Mouse (Mus musculus) liver, embryonic 15.5 days (tissue): Measurements from ENCODE around the gene Cope. TPM values are rescaled to one million over a fixed set of nuclear protein-coding genes. Genes with fewer than 3 reads are reported as not detected.

Experiments used
- ATAC-seq: fragments of 200-750 bp; cut with Nextera tagmentation; 2 replicates; pipeline ENCODE4 v1.8.0; 2017; ENCODE audit warnings: moderate number of reproducible peaks, mild to moderate bottlenecking, moderate library complexity; ENCODE audit not compliant: insufficient read depth
- H3K27ac ChIP-seq: fragments of 300-500 bp; sonication (generic); replicated peaks from 2 replicates; pipeline ENCODE4 v1.5.1; 2015; ENCODE audit warnings: mild to moderate bottlenecking, inconsistent platforms
- H3K27me3 ChIP-seq: fragments of 300-500 bp; sonication (generic); 2 replicates; pipeline ENCODE4 v1.6.1; 2015; ENCODE audit warnings: mild to moderate bottlenecking, inconsistent platforms
- H3K36me3 ChIP-seq: fragments of 300-500 bp; sonication (generic); replicated peaks from 2 replicates; pipeline ENCODE4 v1.6.1; 2015; ENCODE audit warnings: moderate library complexity, mild to moderate bottlenecking, inconsistent platforms
- H3K4me1 ChIP-seq: fragments of 300-500 bp; sonication (generic); replicated peaks from 2 replicates; pipeline ENCODE4 v1.6.1; 2015; ENCODE audit warnings: inconsistent platforms
- H3K4me2 ChIP-seq: fragments of 300-500 bp; sonication (generic); 2 replicates; pipeline ENCODE4 v1.6.1; 2015; ENCODE audit warnings: moderate library complexity, mild to moderate bottlenecking, inconsistent platforms
- H3K4me3 ChIP-seq: fragments of 300-500 bp; sonication (generic); replicated peaks from 2 replicates; pipeline ENCODE4 v1.5.1; 2015; ENCODE audit warnings: mild to moderate bottlenecking, inconsistent platforms
- H3K9ac ChIP-seq: fragments of 300-500 bp; sonication (generic); 2 replicates; pipeline ENCODE4 v1.6.1; 2015; ENCODE audit warnings: moderate library complexity, mild to moderate bottlenecking, inconsistent platforms
- H3K9me3 ChIP-seq: fragments of 300-500 bp; sonication (generic); replicated peaks from 2 replicates; pipeline ENCODE4 v1.6.1; 2016; ENCODE audit warnings: inconsistent platforms
- WGBS: fragments of 180-500 bp; shearing (Covaris S2); methylation state at CpG from one replicate; pipeline ENCODE4 v1.1.7; 2015; ENCODE audit warnings: mixed read lengths; ENCODE audit not compliant: insufficient replicate concordance; 5-methylcytosine and 5-hydroxymethylcytosine counted together
- polyA plus RNA-seq: library from polyadenylated mRNA; unstranded; fragments of >200 nt; fragmentation: Nextera tagmentation; extraction: Ambion mirVana; gene quantifications from 2 replicates; pipeline ENCODE4 v1.2.1, GENCODE M21; 2015

Gene Cope
- polyA plus RNA-seq, 1 experiment from 2014 or later: 190 TPM

DNA sequence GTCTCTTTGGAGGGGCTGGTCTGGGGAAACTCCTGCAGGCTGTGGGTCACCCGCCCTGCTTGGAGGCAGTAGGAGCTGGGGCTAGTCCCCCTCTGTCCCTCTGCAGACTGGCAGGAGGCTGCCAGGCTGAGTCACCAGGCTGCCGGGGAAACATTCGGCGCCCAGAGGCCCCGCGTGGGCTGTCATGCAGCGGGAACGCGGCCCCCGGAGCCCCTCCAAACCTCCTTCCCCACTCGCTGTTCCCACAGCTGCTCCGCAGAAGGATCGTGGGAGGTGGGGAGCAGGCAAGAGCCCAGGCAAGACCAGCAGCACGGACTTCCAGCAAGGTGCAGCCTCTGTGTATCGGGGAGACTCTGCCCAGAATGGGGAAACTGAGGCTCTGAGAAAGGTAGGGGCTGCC, 24.1 kb upstream of the Cope start:
- ATAC-seq: no peak
- Histone ChIP-seq H3K9ac (no peak overlapping the region), H3K9me3 (no peaks in the 10 kb centered on the region), H3K4me1 (peaks cover 60% of the 10 kb centered on the region), H3K4me2 (peak overlapping the region; percentile 36), H3K36me3 (no peaks in the 10 kb centered on the region), H3K27ac (no peak overlapping the region), H3K4me3 (no peak overlapping the region), H3K27me3 (peaks cover 14% of the 10 kb centered on the region)
- 39% methylated on average over 15 of the region's 15 CpGs for WGBS

GRCm38 (mm10) chr8:70279266-70279665, 23.1 kb upstream of the Cope start:
- peak overlapping the region; percentile 3; the same call in 1 of the 2 replicates for H3K4me2 ChIP-seq
- H3K27ac ChIP-seq: no peak overlapping the region
- no peak for ATAC-seq
- H3K9me3 ChIP-seq: no peaks in the 10 kb centered on the region
- H3K27me3 ChIP-seq: peaks cover 21% of the 10 kb centered on the region
- no peak overlapping the region for H3K9ac ChIP-seq
- peaks cover 64% of the 10 kb centered on the region for H3K4me1 ChIP-seq
- no peak overlapping the region for H3K4me3 ChIP-seq
- 34% methylated on average over 8 of the region's 8 CpGs for WGBS
- H3K36me3 ChIP-seq: no peaks in the 10 kb centered on the region

- peaks cover 63% of the 10 kb centered on the region for H3K4me1 ChIP-seq
These were observed 21.3 kb upstream of the Cope start for GRCm38 (mm10) chr8:70281001-70281400.

GRCm38 (mm10) chr8:70282603-70283135, 19.6 kb upstream of the Cope start, which contains the start of gene Homer3:
Gene Homer3 (plus strand): TSS chr8:70282827.
- H3K27me3 ChIP-seq: peaks cover 21% of the 10 kb centered on the region
- WGBS: under 1% methylated on average over 36 of the region's 36 CpGs
- peak within 1 kb of the TSS; percentile 96 for H3K4me2 ChIP-seq
- peaks cover 50% of the 10 kb centered on the region for H3K4me1 ChIP-seq
- peak within 1 kb of the TSS; percentile 65 for H3K9ac ChIP-seq
- no peak within 1 kb of the TSS; the same call in 1 of the 2 replicates for H3K27ac ChIP-seq
- H3K4me3 ChIP-seq: peak within 1 kb of the TSS; percentile 66
- H3K36me3 ChIP-seq: peaks cover 18% of the 10 kb centered on the region
- ATAC-seq: peak; percentile 81
- no peaks in the 10 kb centered on the region for H3K9me3 ChIP-seq

More at GRCm38 (mm10) chr8:70281001-70281400, 21.3 kb upstream of the Cope start:
- WGBS: 53% methylated on average over 3 of the region's 3 CpGs
- H3K4me3 ChIP-seq: no peak overlapping the region
- no peak overlapping the region for H3K27ac ChIP-seq
- peaks cover 3% of the 10 kb centered on the region; the same call in 1 of the 2 replicates for H3K36me3 ChIP-seq
- H3K27me3 ChIP-seq: peaks cover 21% of the 10 kb centered on the region
- no peak for ATAC-seq
- no peaks in the 10 kb centered on the region for H3K9me3 ChIP-seq
- no peak overlapping the region for H3K4me2 ChIP-seq
- no peak overlapping the region for H3K9ac ChIP-seq

DNA sequence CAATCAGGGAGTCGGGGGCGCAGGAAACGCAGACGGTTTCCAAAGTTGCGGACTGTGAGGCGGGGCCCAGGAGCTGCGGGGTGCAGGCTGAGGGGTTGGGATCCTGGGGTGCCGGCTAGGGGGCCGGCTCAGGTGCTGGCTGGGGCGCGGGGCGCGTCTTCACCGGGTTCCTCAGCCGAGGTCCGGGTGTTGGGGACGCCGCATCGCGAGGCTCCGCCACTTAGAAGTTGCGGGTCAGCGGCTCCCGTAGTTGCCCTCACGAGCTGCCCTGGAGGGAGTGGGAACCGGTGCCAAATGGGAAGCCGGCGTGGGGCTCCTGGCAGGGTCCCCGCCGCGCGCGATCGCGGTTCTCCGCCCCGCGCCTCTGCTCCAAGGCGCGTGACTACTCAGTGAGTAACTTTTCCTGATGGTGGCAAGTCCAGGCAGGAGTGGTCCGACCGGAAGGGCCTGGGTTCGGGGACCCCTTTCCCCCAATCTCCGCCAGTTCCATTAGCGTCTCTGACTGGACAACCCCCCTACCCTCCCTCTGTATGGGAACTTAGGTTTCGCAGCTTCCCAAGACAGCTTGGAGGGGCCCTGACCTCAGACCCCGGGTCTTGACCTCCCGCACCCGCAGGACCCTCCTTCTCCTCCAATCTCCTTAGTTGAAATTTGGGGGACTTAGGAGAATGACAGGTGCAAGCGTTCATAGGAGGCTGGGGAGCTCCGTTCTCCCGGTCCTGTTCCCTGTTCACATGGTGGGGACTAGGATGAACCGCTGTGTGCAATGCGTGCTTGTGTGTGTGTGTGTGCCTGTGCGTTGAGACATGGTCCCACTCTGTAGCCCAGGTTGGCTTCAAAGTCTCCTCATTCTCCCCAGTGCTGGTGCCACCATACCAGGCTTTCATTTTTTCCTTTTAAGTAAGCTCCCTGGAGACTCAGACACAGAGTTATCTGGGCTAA, 18.9 kb upstream of the Cope start:
- H3K9me3 ChIP-seq: no peaks in the 10 kb centered on the region
- H3K4me1 ChIP-seq: peaks cover 43% of the 10 kb centered on the region
- ATAC-seq: peak; percentile 40
- peak overlapping the region; percentile 66 for H3K4me3 ChIP-seq
- H3K36me3 ChIP-seq: peaks cover 18% of the 10 kb centered on the region
- peak overlapping the region; percentile 96 for H3K4me2 ChIP-seq
- peak overlapping the region; percentile 65 for H3K9ac ChIP-seq
- no peak overlapping the region for H3K27ac ChIP-seq
- 1% methylated on average over 55 of the region's 55 CpGs for WGBS
- H3K27me3 ChIP-seq: peaks cover 21% of the 10 kb centered on the region

DNA sequence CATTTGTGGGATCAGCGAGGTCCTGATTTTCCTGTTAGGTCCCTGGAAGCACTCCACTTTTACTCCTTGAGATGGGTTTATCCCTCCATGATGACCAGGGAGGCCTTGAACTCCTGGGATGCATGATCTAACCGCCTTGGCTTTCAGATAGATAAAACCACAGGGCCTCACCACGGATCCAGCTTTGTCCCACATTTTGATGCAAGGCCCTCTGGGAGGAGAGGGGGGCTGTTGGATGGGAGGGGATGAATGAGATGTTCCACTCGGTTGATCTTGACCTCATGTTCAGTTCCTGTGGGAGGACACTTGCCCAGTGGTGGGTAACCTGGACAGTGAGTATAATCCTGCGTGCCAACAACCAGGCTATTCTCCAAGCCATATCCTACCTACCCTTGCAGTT, 17.9 kb upstream of the Cope start:
- Histone ChIP-seq H3K4me2 (no peak overlapping the region), H3K4me3 (no peak overlapping the region), H3K27me3 (peaks cover 21% of the 10 kb centered on the region), H3K9ac (no peak overlapping the region), H3K36me3 (peaks cover 18% of the 10 kb centered on the region), H3K9me3 (no peaks in the 10 kb centered on the region), H3K4me1 (peaks cover 34% of the 10 kb centered on the region), H3K27ac (no peak overlapping the region)
- 52% methylated on average over 5 of the region's 5 CpGs for WGBS
- ATAC-seq: no peak

GRCm38 (mm10) chr8:70285304-70285703, 17.0 kb upstream of the Cope start:
- Histone ChIP-seq H3K36me3 (peaks cover 18% of the 10 kb centered on the region), H3K4me3 (no peak overlapping the region), H3K27ac (no peak overlapping the region), H3K4me2 (no peak overlapping the region), H3K27me3 (peaks cover 21% of the 10 kb centered on the region), H3K9me3 (no peaks in the 10 kb centered on the region), H3K9ac (no peak overlapping the region), H3K4me1 (peaks cover 34% of the 10 kb centered on the region)
- ATAC-seq: no peak
- 90% methylated on average over 15 of the region's 15 CpGs for WGBS

DNA sequence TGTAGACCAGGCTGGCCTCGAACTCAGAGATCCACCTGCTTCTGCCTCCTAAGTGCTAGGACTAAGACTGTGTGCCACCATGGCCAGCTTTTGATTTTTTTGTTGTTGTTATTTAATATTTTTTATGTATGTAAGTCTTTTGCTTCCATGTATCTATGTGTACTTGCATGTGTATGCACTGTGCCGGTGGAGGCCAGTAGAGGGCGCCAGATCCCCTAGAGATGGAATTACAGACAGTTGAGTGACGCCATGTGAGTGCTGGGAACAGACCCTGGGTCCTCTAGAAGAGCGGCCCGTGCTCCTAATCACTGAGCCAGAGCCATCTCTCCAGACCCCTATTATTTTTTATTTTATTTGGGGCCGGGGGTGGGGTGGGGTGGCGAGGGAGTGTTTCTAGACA, 15.6 kb upstream of the Cope start:
- no peaks in the 10 kb centered on the region for H3K9me3 ChIP-seq

DNA sequence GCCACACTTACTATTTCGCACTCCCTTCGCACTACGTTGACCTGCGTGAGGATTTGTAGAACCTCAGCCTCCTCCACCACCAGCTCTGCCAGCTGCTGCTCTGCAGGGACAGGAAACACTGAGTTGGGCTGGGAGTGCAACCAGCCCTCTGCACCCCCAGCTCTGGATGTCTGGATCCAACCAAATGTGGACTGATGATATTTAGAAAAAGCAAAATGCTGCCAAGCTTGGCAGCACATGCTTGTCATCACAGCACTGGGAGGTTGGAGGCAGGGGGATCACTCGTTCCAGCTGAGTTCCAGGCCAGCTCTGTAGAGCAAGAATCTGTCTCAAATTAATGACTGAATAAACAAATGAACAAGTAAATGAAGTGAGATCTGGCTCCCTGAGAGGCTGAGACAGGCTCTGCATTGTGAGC, 8.3 kb upstream of the Cope start:
- Histone ChIP-seq H3K4me2 (no peak overlapping the region), H3K27ac (no peak overlapping the region), H3K27me3 (no peaks in the 10 kb centered on the region), H3K4me1 (no peaks in the 10 kb centered on the region), H3K36me3 (peaks cover 75% of the 10 kb centered on the region), H3K4me3 (no peak overlapping the region), H3K9me3 (no peaks in the 10 kb centered on the region), H3K9ac (no peak overlapping the region)
- 66% methylated on average over 5 of the region's 5 CpGs for WGBS
- no peak for ATAC-seq

More for the DNA sequence above, 15.6 kb upstream of the Cope start:
- H3K27me3 ChIP-seq: peaks cover 20% of the 10 kb centered on the region
- H3K9ac ChIP-seq: no peak overlapping the region
- no peak overlapping the region for H3K27ac ChIP-seq
- H3K4me1 ChIP-seq: peaks cover 21% of the 10 kb centered on the region
- ATAC-seq: no peak
- no peak overlapping the region for H3K4me2 ChIP-seq
- H3K4me3 ChIP-seq: no peak overlapping the region
- peaks cover 26% of the 10 kb centered on the region for H3K36me3 ChIP-seq
- WGBS: 83% methylated on average over 8 of the region's 8 CpGs

- H3K9me3 ChIP-seq: no peaks in the 10 kb centered on the region
- H3K36me3 ChIP-seq: peaks cover 58% of the 10 kb centered on the region
- H3K27me3 ChIP-seq: no peaks in the 10 kb centered on the region
- ATAC-seq: no peak
- no peak overlapping the region for H3K27ac ChIP-seq
- H3K4me3 ChIP-seq: no peak overlapping the region
- H3K4me2 ChIP-seq: peak overlapping the region; percentile 82
- H3K4me1 ChIP-seq: peaks cover 40% of the 10 kb centered on the region
- H3K9ac ChIP-seq: no peak overlapping the region
- WGBS: 46% methylated on average over 3 of the region's 3 CpGs
These were observed 1.4 kb upstream of the Cope start for GRCm38 (mm10) chr8:70300881-70301280.

GRCm38 (mm10) chr8:70302901-70303300, 583 bp downstream of the Cope start:
- Histone ChIP-seq H3K4me1 (peaks cover 40% of the 10 kb centered on the region), H3K9ac (peak overlapping the region; percentile 85), H3K4me3 (peak overlapping the region; percentile 87), H3K4me2 (peak overlapping the region; percentile 82), H3K9me3 (no peaks in the 10 kb centered on the region), H3K27ac (peak overlapping the region; percentile 71), H3K36me3 (peaks cover 55% of the 10 kb centered on the region), H3K27me3 (no peaks in the 10 kb centered on the region)
- WGBS: 3% methylated on average over 16 of the region's 16 CpGs
- ATAC-seq: no peak
